8 mouse cellular contexts compared by ENCODE assay signal in the genomic region with DNA sequence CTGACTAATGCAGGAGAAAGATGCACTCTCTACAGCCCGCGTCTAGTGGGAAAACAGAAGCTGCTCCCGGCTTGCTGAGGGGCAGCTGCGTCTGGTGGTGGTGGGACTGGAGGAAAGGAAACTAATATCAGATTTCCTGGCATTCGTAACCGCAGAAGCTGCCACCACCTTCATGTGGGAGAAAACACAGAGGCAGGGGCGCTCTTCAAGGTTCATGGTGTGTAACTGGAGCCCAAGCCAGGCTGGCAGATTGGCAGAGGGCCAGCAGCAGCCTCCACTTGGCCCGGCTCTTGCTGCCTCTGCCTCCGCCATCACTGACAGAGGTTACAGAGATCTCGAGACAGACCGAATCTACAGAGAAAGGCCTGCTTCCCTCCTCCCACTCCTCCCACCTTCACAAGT.
DNase-seq lines count a peak whose midpoint lies in the region; ATAC-seq and TF ChIP-seq lines count a peak whose summit lies in the region.

No protein-coding gene starts in this region.

- H3K9ac ChIP-seq in forebrain, postnatal 0 days, result no peak overlapping the region
- H3K9ac ChIP-seq in hindbrain, embryonic 14.5 days, result no peak overlapping the region
- H3K9ac ChIP-seq in stomach, embryonic 15.5 days, result no peak overlapping the region

- no peaks in the 10 kb centered on the region for H3K9me3 ChIP-seq in forebrain, postnatal 0 days (ENCODE audit: low read length)
- H3K9me3 ChIP-seq in hindbrain, embryonic 14.5 days (ENCODE audit: control insufficient read depth, low read length), result no peaks in the 10 kb centered on the region
- no peaks in the 10 kb centered on the region for H3K9me3 ChIP-seq in stomach, embryonic 15.5 days

- DNase-seq in cerebellum, postnatal 25 days, result peak; percentile 47 to 61
- no peak for DNase-seq in cerebellum, adult 11-12 months
- peak; percentile 70 for DNase-seq in adrenal gland, adult 18-20 months (ENCODE audit: low spot score in 2 of 2)
- peak; percentile 63 for DNase-seq in forebrain, postnatal 0 days
- peak; percentile 73 for DNase-seq in hindbrain, embryonic 14.5 days (ENCODE audit: low spot score)
- peak; percentile 10 to 17 for DNase-seq in left cerebral cortex, postnatal 36 days (ENCODE audit: low spot score in 2 of 2)

- no peaks in the 10 kb centered on the region for H3K27me3 ChIP-seq in forebrain, postnatal 0 days (ENCODE audit: insufficient read depth, low read length)
- H3K27me3 ChIP-seq in hindbrain, embryonic 14.5 days (ENCODE audit: control insufficient read depth, insufficient read depth, low read length), result no peaks in the 10 kb centered on the region
- no peaks in the 10 kb centered on the region for H3K27me3 ChIP-seq in stomach, embryonic 15.5 days (replicated peaks)

- H3K4me1 ChIP-seq in forebrain, postnatal 0 days (ENCODE audit: insufficient read depth), result peaks cover 10% of the 10 kb centered on the region; the same call in 1 of the 2 replicates
- peaks cover 13% of the 10 kb centered on the region for H3K4me1 ChIP-seq in hindbrain, embryonic 14.5 days (replicated peaks; ENCODE audit: control insufficient read depth, insufficient read depth, low read length)
- H3K4me1 ChIP-seq in stomach, embryonic 15.5 days, result peaks cover 12% of the 10 kb centered on the region; the same call in 1 of the 2 replicates

- ATAC-seq in forebrain, postnatal 0 days, result peak; percentile 68; the same call in 1 of the 2 replicates
- peak; percentile 60; the same call in 1 of the 2 replicates for ATAC-seq in hindbrain, embryonic 14.5 days (ENCODE audit: low FRiP score)
- ATAC-seq in megakaryocyte progenitor cell, adult 5-6 weeks (replicated peaks; ENCODE audit: poor library complexity), result peak; percentile 41
- ATAC-seq in stomach, embryonic 15.5 days (ENCODE audit: insufficient read depth, low FRiP score, low read depth), result peak; percentile 61; the same call in 1 of the 2 replicates

- no peak for TF ChIP-seq CTCF in forebrain, postnatal 0 days (IDR thresholded peaks at IDR 0.05; ENCODE audit: low read depth)

- 12% methylated on average over 11 of the region's 11 CpGs for WGBS in forebrain, postnatal 0 days
- WGBS in hindbrain, embryonic 14.5 days, result 18% methylated on average over 11 of the region's 11 CpGs
- 13% methylated on average over 11 of the region's 11 CpGs for WGBS in stomach, embryonic 15.5 days

- intact Hi-C loops in left cerebral cortex, postnatal 36 days (cut with DNase I), result no loop called here

- no peak overlapping the region for H3K4me3 ChIP-seq in forebrain, postnatal 0 days (ENCODE audit: low read depth, low read length)
- no peak overlapping the region for H3K4me3 ChIP-seq in hindbrain, embryonic 14.5 days (replicated peaks; ENCODE audit: low read length)
- H3K4me3 ChIP-seq in stomach, embryonic 15.5 days (replicated peaks), result no peak overlapping the region

- no peak overlapping the region for H3K4me2 ChIP-seq in forebrain, postnatal 0 days (ENCODE audit: low read depth)
- H3K4me2 ChIP-seq in hindbrain, embryonic 14.5 days (replicated peaks), result peak overlapping the region; percentile 21; the same call in 1 of the 2 replicates
- H3K4me2 ChIP-seq in stomach, embryonic 15.5 days, result peak overlapping the region; percentile 24

- no peaks in the 10 kb centered on the region for H3K36me3 ChIP-seq in forebrain, postnatal 0 days (ENCODE audit: insufficient read depth)
- H3K36me3 ChIP-seq in hindbrain, embryonic 14.5 days (replicated peaks; ENCODE audit: control insufficient read depth, insufficient read depth), result no peaks in the 10 kb centered on the region
- no peaks in the 10 kb centered on the region for H3K36me3 ChIP-seq in stomach, embryonic 15.5 days

- no peak overlapping the region for H3K27ac ChIP-seq in forebrain, postnatal 0 days (ENCODE audit: low read depth, low read length)
- H3K27ac ChIP-seq in hindbrain, embryonic 14.5 days, result peak overlapping the region; percentile 23; the same call in 1 of the 2 replicates
- H3K27ac ChIP-seq in stomach, embryonic 15.5 days, result peak overlapping the region; percentile 32; the same call in 1 of the 2 replicates
